Mouse (Mus musculus): ENCODE measurements around the gene Pex11a. TPM values are rescaled to one million over a fixed set of nuclear protein-coding genes. Genes with fewer than 3 reads are reported as not detected.

Pex11a gene
- polyA plus RNA-seq, 1 experiment from 2014 or later, result 11.3 TPM

- DNase-seq (ENCODE audit: low spot score), result no peak
- no peak overlapping the region for H3K27ac ChIP-seq
- H3K9me3 ChIP-seq (replicated peaks), result no peaks in the 10 kb centered on the region
- peaks cover 48% of the 10 kb centered on the region for H3K27me3 ChIP-seq (ENCODE audit: low read depth, poor library complexity, severe bottlenecking)
- peaks cover 5% of the 10 kb centered on the region; the same call in 1 of the 2 replicates for H3K4me1 ChIP-seq
- H3K36me3 ChIP-seq, result no peaks in the 10 kb centered on the region
- no peak overlapping the region for H3K4me3 ChIP-seq
- 69% methylated on average over 11 of the region's 11 CpGs for WGBS
Observed at GRCm38 (mm10) chr7:79729743-79730370, 13.1 kb downstream of the Pex11a start.

DNA sequence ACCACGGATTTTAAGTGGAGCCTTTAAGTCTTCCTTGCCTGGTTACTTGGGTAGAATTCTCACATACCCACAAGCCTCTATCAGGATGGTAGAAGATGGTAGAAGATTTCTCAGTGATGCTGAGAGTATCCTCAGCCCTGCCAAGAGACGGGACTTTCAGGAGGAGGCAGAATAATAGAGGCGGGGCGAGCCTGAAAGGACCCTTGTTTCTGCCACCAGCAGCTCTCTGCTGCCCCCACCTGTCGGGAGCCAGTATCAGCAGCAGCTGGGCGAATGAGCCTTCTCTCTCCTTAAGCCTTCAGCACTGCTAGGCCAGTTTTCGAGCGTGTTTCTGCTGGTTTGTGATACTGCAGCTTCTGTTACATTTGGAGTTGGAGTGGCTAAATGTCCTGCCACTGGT, 13.8 kb downstream of the Pex11a start:
- H3K27me3 ChIP-seq (ENCODE audit: low read depth, poor library complexity, severe bottlenecking), result peaks cover 48% of the 10 kb centered on the region
- H3K36me3 ChIP-seq, result no peaks in the 10 kb centered on the region
- 11% methylated on average over 8 of the region's 8 CpGs for WGBS
- H3K4me3 ChIP-seq, result no peak overlapping the region
- peak; percentile 86 for DNase-seq (ENCODE audit: low spot score)
- peaks cover 5% of the 10 kb centered on the region; the same call in 1 of the 2 replicates for H3K4me1 ChIP-seq
- H3K9me3 ChIP-seq (replicated peaks), result no peaks in the 10 kb centered on the region
- no peak overlapping the region for H3K27ac ChIP-seq

DNA sequence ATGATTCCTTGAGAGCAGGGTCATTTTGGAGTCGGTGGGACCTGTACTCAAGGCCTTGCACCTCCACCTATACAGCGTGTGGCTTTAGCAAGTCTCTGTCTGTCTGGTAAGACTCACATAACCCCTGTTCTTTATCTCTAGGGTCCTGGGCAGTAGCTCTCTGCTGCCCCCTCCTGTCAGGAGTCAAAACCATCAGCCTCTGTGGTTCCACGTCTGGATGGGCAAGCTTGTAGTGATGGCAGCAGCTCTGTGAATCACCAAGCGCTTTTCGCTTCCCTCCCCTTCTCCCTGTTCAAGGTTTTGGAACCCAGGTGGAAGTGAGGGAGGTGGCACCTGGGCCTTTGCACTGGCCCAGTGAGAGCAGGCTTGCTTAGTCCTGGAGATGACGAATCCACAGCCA, 14.7 kb downstream of the Pex11a start:
- Histone ChIP-seq H3K36me3 (no peaks in the 10 kb centered on the region), H3K27ac (no peak overlapping the region), H3K27me3 (ENCODE audit: low read depth, poor library complexity, severe bottlenecking) (peaks cover 55% of the 10 kb centered on the region), H3K9me3 (replicated peaks) (no peaks in the 10 kb centered on the region), H3K4me1 (peaks cover 5% of the 10 kb centered on the region; the same call in 1 of the 2 replicates), H3K4me3 (no peak overlapping the region)
- DNase-seq (ENCODE audit: low spot score), result peak; percentile 77
- 29% methylated on average over 6 of the region's 6 CpGs for WGBS

DNA sequence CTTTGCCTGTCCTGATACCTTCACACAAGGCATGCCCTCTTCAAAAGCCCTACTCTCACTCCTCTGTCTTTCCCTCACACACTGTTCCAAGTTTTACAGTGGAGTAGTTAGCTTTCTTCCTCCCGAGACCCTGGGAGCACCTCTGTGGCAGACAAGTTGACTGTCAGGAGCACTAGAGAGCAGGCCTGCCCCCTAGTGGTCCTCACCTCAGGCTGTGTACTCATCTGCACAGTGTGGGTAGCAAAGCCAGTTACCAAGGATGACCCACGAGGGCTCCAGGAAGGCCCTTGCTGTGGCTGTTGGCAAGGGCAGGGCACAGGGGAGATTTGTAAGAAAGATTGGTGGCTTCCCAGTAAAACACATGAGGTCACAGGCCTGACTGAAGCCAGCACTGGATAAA, 15.8 kb downstream of the Pex11a start:
- WGBS, result 20% methylated on average over 2 of the region's 2 CpGs
- Histone ChIP-seq H3K27me3 (ENCODE audit: low read depth, poor library complexity, severe bottlenecking) (peaks cover 66% of the 10 kb centered on the region), H3K27ac (no peak overlapping the region), H3K9me3 (replicated peaks) (no peaks in the 10 kb centered on the region), H3K36me3 (no peaks in the 10 kb centered on the region), H3K4me3 (no peak overlapping the region), H3K4me1 (peaks cover 6% of the 10 kb centered on the region)
- peak; percentile 65 for DNase-seq (ENCODE audit: low spot score)

DNA sequence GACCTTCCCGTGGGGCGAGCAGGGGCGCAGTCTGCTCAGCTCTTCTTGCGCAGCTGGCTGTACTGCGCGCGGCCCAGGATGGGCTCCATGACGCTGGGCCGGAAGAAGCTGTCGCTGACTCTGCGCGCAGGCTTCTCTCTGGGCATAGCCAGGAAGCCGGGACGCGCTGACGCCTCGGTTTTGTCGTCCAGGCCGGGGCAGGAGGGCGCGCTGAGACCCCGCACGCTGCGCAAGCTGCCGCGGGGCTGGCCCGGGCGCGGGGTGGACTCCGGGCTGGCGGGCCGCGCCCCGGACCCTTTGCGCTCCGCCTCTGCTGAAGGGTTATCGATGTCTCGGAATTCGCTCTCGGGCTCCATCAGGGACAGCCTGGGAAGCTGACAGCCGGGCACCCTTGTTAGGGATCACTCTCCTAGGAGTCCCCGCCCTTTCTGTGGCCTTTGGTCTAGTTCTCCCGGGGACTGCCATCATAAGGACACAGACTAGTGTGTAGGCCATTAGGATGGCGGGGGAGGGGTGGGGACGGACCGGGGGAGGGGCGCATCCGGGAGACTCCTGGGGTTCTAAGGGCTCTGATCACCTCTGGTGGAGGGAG, 21.4 kb downstream of the Pex11a start:
- H3K27me3 ChIP-seq (ENCODE audit: low read depth, poor library complexity, severe bottlenecking), result peaks cover 63% of the 10 kb centered on the region
- peak overlapping the region; percentile 73 for H3K4me3 ChIP-seq
- peak overlapping the region; percentile 82 for H3K27ac ChIP-seq
- H3K36me3 ChIP-seq, result no peaks in the 10 kb centered on the region
- DNase-seq (ENCODE audit: low spot score), result peak; percentile 75
- H3K4me1 ChIP-seq, result peaks cover 13% of the 10 kb centered on the region
- H3K9me3 ChIP-seq (replicated peaks), result no peaks in the 10 kb centered on the region
- under 1% methylated on average over 48 of the region's 48 CpGs for WGBS

- no peaks in the 10 kb centered on the region for H3K9me3 ChIP-seq (replicated peaks)
- peak; percentile 94 for DNase-seq (ENCODE audit: low spot score)
- peak within 1 kb of the TSS; percentile 92 for H3K4me3 ChIP-seq
- under 1% methylated on average over 40 of the region's 55 CpGs for WGBS
- peak within 1 kb of the TSS; percentile 87 for H3K27ac ChIP-seq
- peaks cover 32% of the 10 kb centered on the region for H3K27me3 ChIP-seq (ENCODE audit: low read depth, poor library complexity, severe bottlenecking)
- H3K36me3 ChIP-seq, result peaks cover 14% of the 10 kb centered on the region
- H3K4me1 ChIP-seq, result peaks cover 22% of the 10 kb centered on the region
Observed at GRCm38 (mm10) chr7:79715187-79715981, 27.5 kb downstream of the Pex11a start, which contains the start of gene Kif7. Gene Kif7, minus strand, starts transcription at chr7:79715720.

DNA sequence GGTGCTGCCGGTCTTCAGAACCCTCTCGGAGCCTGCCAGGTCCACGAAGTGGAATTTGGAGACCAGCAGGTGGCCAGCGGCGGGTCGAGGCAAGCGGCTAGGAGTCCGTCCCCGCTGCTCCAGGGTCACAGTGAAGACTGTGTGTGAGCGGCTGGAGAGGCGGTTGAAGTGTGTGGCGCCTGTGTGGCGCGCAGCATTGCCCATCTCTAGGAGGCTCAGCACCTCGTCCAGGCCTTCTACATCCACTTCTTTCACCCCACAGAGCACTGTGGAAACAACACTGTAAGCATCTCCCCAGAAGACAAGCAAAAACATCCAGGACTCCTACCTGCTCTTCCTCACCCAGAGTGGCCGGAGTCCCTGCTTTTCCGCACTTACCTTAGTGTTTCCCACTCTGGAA, 32.1 kb downstream of the Pex11a start:
- H3K4me3 ChIP-seq, result peak overlapping the region; percentile 54
- peaks cover 47% of the 10 kb centered on the region for H3K36me3 ChIP-seq
- H3K27me3 ChIP-seq (ENCODE audit: low read depth, poor library complexity, severe bottlenecking), result peaks cover 38% of the 10 kb centered on the region
- no peak overlapping the region for H3K27ac ChIP-seq
- WGBS, result 26% methylated on average over 17 of the region's 17 CpGs
- no peaks in the 10 kb centered on the region for H3K9me3 ChIP-seq (replicated peaks)
- peaks cover 24% of the 10 kb centered on the region for H3K4me1 ChIP-seq
- no peak for DNase-seq (ENCODE audit: low spot score)

DNA sequence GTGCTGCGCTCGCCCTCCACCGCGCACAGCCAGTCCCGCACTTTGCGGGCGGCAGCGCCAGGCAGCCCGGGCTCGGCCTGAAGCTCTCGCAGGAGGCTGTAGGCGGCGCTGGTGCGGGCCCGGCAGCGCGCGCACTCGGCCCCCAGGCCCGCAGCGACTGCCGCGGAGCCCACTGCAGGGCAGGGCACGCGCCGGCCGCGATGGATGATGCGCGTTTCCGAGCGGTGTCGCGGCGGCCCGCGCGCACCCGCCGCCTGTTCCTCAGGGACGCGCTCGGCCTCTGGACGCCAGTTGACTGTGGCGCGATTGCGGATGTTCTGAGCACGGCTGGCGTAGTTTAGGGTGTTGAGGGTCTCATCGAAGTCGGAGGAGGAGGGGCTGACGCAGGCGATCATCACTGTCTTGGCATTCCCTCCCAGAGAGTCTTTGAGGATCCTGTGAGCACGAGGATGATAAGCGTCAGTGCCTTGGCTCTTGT, 32.8 kb downstream of the Pex11a start:
- WGBS, result 2% methylated on average over 55 of the region's 55 CpGs
- DNase-seq (ENCODE audit: low spot score), result peak; percentile 79
- Histone ChIP-seq H3K4me1 (peaks cover 18% of the 10 kb centered on the region), H3K9me3 (replicated peaks) (no peaks in the 10 kb centered on the region), H3K36me3 (peaks cover 54% of the 10 kb centered on the region), H3K27ac (peak overlapping the region; percentile 50; the same call in 1 of the 2 replicates), H3K27me3 (ENCODE audit: low read depth, poor library complexity, severe bottlenecking) (peaks cover 38% of the 10 kb centered on the region), H3K4me3 (peak overlapping the region; percentile 54)

- Histone ChIP-seq H3K27ac (no peak overlapping the region), H3K4me1 (peaks cover 5% of the 10 kb centered on the region), H3K9me3 (replicated peaks) (no peaks in the 10 kb centered on the region), H3K4me3 (no peak overlapping the region), H3K36me3 (peaks cover 88% of the 10 kb centered on the region), H3K27me3 (ENCODE audit: low read depth, poor library complexity, severe bottlenecking) (peaks cover 20% of the 10 kb centered on the region)
- no peak for DNase-seq (ENCODE audit: low spot score)
- 91% methylated on average over 5 of the region's 5 CpGs for WGBS
Observed at GRCm38 (mm10) chr7:79705210-79705609, 37.7 kb downstream of the Pex11a start.

DNA sequence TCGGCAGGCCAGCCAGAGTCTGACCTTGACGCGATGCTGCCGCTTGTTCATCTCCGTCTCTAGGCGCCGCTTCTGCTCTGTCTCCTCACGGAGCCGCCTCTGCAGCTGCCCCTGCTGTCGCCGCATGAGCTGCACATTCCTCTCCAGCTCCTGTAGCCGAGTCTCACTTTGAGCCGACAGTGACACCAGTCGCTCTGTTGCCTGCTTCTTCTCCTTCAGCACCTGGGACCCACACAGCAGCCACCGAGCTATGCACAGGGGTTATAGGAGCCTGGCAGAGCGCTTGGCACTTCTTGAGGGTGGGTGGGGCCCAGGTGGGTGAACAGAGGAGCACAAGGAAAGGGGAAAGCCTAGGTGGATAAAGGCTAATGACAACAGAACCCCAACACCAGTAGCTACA, 40.2 kb downstream of the Pex11a start:
- no peak for DNase-seq (ENCODE audit: low spot score)
- Histone ChIP-seq H3K4me3 (no peak overlapping the region), H3K4me1 (no peaks in the 10 kb centered on the region), H3K27me3 (ENCODE audit: low read depth, poor library complexity, severe bottlenecking) (no peaks in the 10 kb centered on the region), H3K9me3 (replicated peaks) (no peaks in the 10 kb centered on the region), H3K27ac (no peak overlapping the region), H3K36me3 (peaks cover 99% of the 10 kb centered on the region)
- 82% methylated on average over 16 of the region's 16 CpGs for WGBS

DNA sequence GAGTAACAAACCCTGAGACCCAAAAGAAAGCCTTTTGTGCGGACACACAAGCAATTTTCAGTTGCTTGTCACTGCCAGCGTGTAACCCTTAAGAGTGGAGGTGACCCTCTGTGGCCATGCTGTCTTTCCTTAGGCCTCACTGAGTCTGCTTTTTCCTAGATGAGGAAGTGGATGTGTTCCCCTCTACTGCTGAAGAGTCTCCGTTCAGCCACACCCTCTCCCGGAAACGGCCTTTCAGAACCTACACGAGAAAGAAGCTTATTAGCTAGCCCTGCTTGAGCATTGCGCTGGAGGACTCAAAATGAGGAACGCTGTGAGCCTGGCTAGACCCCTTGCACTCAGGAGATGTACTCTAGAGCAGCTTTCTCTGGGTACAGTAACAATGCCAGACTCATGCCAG, 46.4 kb downstream of the Pex11a start:
- WGBS, result 89% methylated on average over 8 of the region's 8 CpGs
- H3K4me1 ChIP-seq, result no peaks in the 10 kb centered on the region
- no peak overlapping the region for H3K27ac ChIP-seq
- no peak overlapping the region for H3K4me3 ChIP-seq
- H3K9me3 ChIP-seq (replicated peaks), result no peaks in the 10 kb centered on the region
- H3K27me3 ChIP-seq (ENCODE audit: low read depth, poor library complexity, severe bottlenecking), result no peaks in the 10 kb centered on the region
- no peak for DNase-seq (ENCODE audit: low spot score)
- H3K36me3 ChIP-seq, result peaks cover 100% of the 10 kb centered on the region
